Mouse (Mus musculus) hindbrain, embryonic 16.5 days (tissue): ENCODE results near the gene Krr1. TPM values are rescaled to one million over a fixed set of nuclear protein-coding genes. Genes with fewer than 3 reads are reported as not detected.
"Not testable (repeated sequence)": the region's sequence is repeated elsewhere in the genome, so short reads cannot be mapped to it uniquely, and the experiment has no call there.

Experiments used
- ATAC-seq: fragments of 200-750 bp; cut with Nextera tagmentation; 2 replicates; pipeline ENCODE4 v1.8.0; 2017; ENCODE audit warnings: moderate TSS enrichment, moderate library complexity
- H3K27ac ChIP-seq: fragments of 300-500 bp; sonication (generic); 2 replicates; pipeline ENCODE4 v1.5.1; 2014; ENCODE audit warnings: low read depth, mild to moderate bottlenecking, control low read depth, low read length, moderate library complexity
- H3K27me3 ChIP-seq: fragments of 300-500 bp; sonication (generic); replicated peaks from 2 replicates; pipeline ENCODE4 v1.6.1; 2014; ENCODE audit warnings: low read length; ENCODE audit not compliant: control insufficient read depth, insufficient read depth
- H3K36me3 ChIP-seq: fragments of 300-500 bp; sonication (generic); 2 replicates; pipeline ENCODE4 v1.6.1; 2014; ENCODE audit warnings: mild to moderate bottlenecking, low read length, moderate library complexity, mixed read lengths; ENCODE audit not compliant: control insufficient read depth, insufficient read depth
- H3K4me1 ChIP-seq: fragments of 300-500 bp; sonication (generic); 2 replicates; pipeline ENCODE4 v1.6.1; 2014; ENCODE audit warnings: low read depth, low read length; ENCODE audit not compliant: control insufficient read depth, insufficient read depth
- H3K4me2 ChIP-seq: fragments of 300-500 bp; sonication (generic); 2 replicates; pipeline ENCODE4 v1.6.1; 2014; ENCODE audit warnings: mild to moderate bottlenecking, low read length, control low read depth, moderate library complexity
- H3K4me3 ChIP-seq: fragments of 300-500 bp; sonication (generic); 2 replicates; pipeline ENCODE4 v1.5.1; 2014; ENCODE audit warnings: mild to moderate bottlenecking, low read length, control low read depth, moderate library complexity
- H3K9ac ChIP-seq: fragments of 300-500 bp; sonication (generic); 2 replicates; pipeline ENCODE4 v1.6.1; 2014; ENCODE audit warnings: low read depth, mild to moderate bottlenecking, control low read depth, low read length, moderate library complexity
- H3K9me3 ChIP-seq: fragments of 300-500 bp; sonication (generic); 2 replicates; pipeline ENCODE4 v1.6.1; 2014; ENCODE audit warnings: mild to moderate bottlenecking, low read length, moderate library complexity; ENCODE audit not compliant: control insufficient read depth
- WGBS: fragments of 180-500 bp; shearing (Covaris S2); extraction: QIAGEN DNeasy Blood & Tissue Kit; methylation state at CpG from one replicate; pipeline ENCODE4 v1.1.7; 2014; 5-methylcytosine and 5-hydroxymethylcytosine counted together
- polyA plus RNA-seq: library from polyadenylated mRNA; unstranded; fragments of >200 nt; fragmentation: Nextera tagmentation; extraction: Ambion mirVana; gene quantifications from 2 replicates; pipeline ENCODE4 v1.2.1, GENCODE M21; 2015

Krr1 gene
- polyA plus RNA-seq, 1 experiment from 2014 or later: 34.4 TPM

DNA sequence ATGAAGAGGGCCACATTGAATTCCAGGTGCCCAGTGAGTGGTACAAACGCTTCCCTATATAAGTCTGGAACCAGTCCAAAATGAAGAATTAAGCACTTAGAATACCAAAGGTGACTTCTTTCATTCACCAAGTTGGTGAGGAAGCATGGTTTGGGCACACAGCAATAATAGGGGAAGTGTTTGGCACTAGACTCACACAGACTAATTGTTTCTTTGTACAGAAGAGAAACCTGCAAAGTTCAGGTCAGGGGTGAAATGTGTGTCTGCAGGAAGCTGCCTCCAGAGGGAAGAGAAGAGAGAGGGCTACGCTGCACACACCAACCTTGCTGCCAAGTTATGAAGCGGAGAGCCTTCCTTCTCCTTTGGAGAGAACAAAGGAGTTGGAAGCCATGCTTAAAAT is 56.2 kb downstream of the Krr1 start:
- not testable (repeated sequence) for H3K9me3 ChIP-seq, H3K36me3 ChIP-seq, H3K4me1 ChIP-seq, H3K9ac ChIP-seq, H3K4me3 ChIP-seq, H3K4me2 ChIP-seq, H3K27me3 ChIP-seq, H3K27ac ChIP-seq, ATAC-seq
- WGBS: 61% methylated on average over 2 of the region's 3 CpGs

Other genes starting within 250 kb of the Krr1 start
- 0.76 and 1.5 TPM in 2 replicates for gene Glipr1, start 30.0 kb downstream of the Krr1 start, polyA plus RNA-seq
- 0.24 TPM in 1 of 2 replicates, not detected in the other for gene Glipr1l1, start 87.5 kb downstream of the Krr1 start, polyA plus RNA-seq
- not detected in 2 replicates for gene Glipr1l2, start 110.7 kb downstream of the Krr1 start, polyA plus RNA-seq
- gene Glipr1l3, start 187.7 kb downstream of the Krr1 start, polyA plus RNA-seq: 0.41 TPM in 1 of 2 replicates, not detected in the other
- gene Caps2, start 191.0 kb downstream of the Krr1 start, polyA plus RNA-seq: 0.69 and 0.91 TPM in 2 replicates